Mouse (Mus musculus): ENCODE data around the gene Slc35e3. TPM values are rescaled to one million over a fixed set of nuclear protein-coding genes. Genes with fewer than 3 reads are reported as not detected.

Slc35e3 gene
- polyA plus RNA-seq, 1 experiment from 2014 or later, result 13.0 TPM

DNA sequence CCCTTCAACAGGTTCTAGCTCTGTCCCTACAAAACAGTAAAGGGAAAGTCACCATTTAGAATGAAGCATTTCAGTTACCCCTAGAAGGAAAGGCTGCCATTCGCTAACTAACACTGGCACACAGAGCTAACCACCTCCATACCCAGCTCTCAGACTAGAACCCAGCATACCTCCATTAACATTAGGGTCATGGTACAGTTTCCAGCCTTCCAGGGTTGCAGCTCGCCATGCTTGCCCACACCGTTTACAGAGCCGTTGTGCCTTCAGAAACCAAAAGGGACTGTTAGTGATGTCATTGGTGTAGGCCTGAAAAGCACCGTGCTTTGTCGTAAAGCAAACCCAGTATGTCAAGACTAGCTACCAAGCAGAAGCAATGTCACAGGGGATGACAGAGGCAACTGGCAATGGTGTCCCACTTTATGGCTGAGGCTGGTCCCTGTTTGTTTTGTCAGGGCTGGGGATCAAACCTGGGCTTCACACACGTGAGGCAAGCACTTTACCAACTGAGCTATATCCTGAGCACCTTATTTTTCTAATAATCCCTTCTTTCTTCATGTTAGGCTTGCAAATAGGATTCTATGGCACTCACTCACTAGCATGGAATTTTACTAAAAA lies 27.0 kb upstream of the Slc35e3 start:
- H3K4me1 ChIP-seq (ENCODE audit: control insufficient read depth, insufficient read depth, low read length), result no peaks in the 10 kb centered on the region
- no peak overlapping the region for H3K4me2 ChIP-seq (replicated peaks; ENCODE audit: low read depth, low read length)
- no peak overlapping the region for H3K27ac ChIP-seq (ENCODE audit: low read length)
- no peak overlapping the region for H3K4me3 ChIP-seq (ENCODE audit: low read depth, low read length)
- H3K27me3 ChIP-seq (ENCODE audit: control insufficient read depth, insufficient read depth, low read length), result no peaks in the 10 kb centered on the region
- WGBS, result 93% methylated on average over 7 of the region's 7 CpGs
- ATAC-seq (ENCODE audit: insufficient number of reproducible peaks, insufficient read depth, low FRiP score, low read depth), result no peak
- H3K9me3 ChIP-seq (ENCODE audit: control insufficient read depth, low read depth, low read length), result no peaks in the 10 kb centered on the region
- no peak overlapping the region for H3K9ac ChIP-seq (replicated peaks; ENCODE audit: low read depth, low read length)
- H3K36me3 ChIP-seq (ENCODE audit: control insufficient read depth, insufficient read depth, low read length), result peaks cover 71% of the 10 kb centered on the region

DNA sequence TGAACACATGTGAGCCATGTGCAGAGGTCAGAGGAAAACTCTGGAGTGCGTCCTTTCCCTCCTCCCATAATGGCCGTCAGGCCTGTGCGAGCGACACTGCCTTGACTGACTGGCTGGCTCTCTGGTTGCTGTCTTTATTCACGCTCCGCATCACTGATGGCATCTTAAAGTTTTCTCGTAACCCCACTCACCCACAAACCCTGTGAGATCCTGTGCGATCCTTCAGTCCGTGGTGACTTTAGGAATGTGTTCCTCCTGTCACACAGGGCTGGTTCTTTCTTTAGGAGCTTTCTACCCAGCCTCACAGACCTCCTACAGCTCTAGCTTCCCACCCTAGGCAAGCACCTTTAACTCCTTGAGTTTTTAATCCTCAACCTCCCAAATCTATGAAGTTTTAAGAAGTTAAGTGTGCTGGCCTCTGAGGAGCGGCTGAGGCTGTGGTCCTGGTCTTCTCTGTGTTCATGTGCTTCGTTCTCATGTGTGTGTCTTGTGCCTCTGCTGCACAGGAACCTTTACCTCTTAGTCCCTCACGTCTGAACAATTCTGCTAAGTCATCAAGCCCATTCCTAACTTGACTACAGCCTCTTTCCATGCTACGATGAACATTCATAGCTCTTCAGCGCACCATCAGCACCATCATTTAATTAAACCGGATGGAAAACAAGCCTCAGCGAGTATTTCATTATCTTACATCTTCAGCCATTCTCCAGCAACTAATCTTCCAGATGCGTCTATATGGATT lies 26.4 kb upstream of the Slc35e3 start:
- Histone ChIP-seq H3K4me3 (ENCODE audit: low read depth, low read length) (no peak overlapping the region), H3K9me3 (ENCODE audit: control insufficient read depth, low read depth, low read length) (no peaks in the 10 kb centered on the region), H3K4me2 (replicated peaks; ENCODE audit: low read depth, low read length) (no peak overlapping the region), H3K36me3 (ENCODE audit: control insufficient read depth, insufficient read depth, low read length) (peaks cover 69% of the 10 kb centered on the region), H3K27me3 (ENCODE audit: control insufficient read depth, insufficient read depth, low read length) (no peaks in the 10 kb centered on the region), H3K4me1 (ENCODE audit: control insufficient read depth, insufficient read depth, low read length) (no peaks in the 10 kb centered on the region), H3K27ac (ENCODE audit: low read length) (no peak overlapping the region), H3K9ac (replicated peaks; ENCODE audit: low read depth, low read length) (no peak overlapping the region)
- no peak for ATAC-seq (ENCODE audit: insufficient number of reproducible peaks, insufficient read depth, low FRiP score, low read depth)
- WGBS, result 95% methylated on average over 17 of the region's 17 CpGs

DNA sequence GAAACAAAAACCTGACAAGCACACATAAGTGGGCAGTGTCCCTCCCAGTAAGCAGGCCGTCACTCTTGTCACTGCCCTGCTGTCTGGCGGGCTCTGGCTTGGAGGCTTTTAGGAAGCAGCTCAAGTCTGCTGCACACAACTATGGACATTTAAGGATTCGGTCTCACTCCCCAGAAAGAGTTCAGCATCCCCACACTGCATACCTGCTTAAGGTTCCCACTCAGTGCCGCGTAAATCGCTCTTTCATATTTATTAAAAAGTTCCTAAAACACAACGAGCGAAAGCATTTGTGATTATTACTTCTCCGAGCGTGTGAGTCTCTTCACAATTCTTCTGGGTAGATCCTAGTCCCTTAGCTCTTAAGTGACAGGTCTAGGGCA lies 25.0 kb upstream of the Slc35e3 start:
- no peak overlapping the region for H3K27ac ChIP-seq (ENCODE audit: low read length)
- no peak for ATAC-seq (ENCODE audit: insufficient number of reproducible peaks, insufficient read depth, low FRiP score, low read depth)
- no peak overlapping the region for H3K4me3 ChIP-seq (ENCODE audit: low read depth, low read length)
- no peaks in the 10 kb centered on the region for H3K27me3 ChIP-seq (ENCODE audit: control insufficient read depth, insufficient read depth, low read length)
- 94% methylated on average over 10 of the region's 10 CpGs for WGBS
- no peaks in the 10 kb centered on the region for H3K4me1 ChIP-seq (ENCODE audit: control insufficient read depth, insufficient read depth, low read length)
- peaks cover 68% of the 10 kb centered on the region for H3K36me3 ChIP-seq (ENCODE audit: control insufficient read depth, insufficient read depth, low read length)
- no peaks in the 10 kb centered on the region for H3K9me3 ChIP-seq (ENCODE audit: control insufficient read depth, low read depth, low read length)
- no peak overlapping the region for H3K9ac ChIP-seq (replicated peaks; ENCODE audit: low read depth, low read length)
- no peak overlapping the region for H3K4me2 ChIP-seq (replicated peaks; ENCODE audit: low read depth, low read length)

DNA sequence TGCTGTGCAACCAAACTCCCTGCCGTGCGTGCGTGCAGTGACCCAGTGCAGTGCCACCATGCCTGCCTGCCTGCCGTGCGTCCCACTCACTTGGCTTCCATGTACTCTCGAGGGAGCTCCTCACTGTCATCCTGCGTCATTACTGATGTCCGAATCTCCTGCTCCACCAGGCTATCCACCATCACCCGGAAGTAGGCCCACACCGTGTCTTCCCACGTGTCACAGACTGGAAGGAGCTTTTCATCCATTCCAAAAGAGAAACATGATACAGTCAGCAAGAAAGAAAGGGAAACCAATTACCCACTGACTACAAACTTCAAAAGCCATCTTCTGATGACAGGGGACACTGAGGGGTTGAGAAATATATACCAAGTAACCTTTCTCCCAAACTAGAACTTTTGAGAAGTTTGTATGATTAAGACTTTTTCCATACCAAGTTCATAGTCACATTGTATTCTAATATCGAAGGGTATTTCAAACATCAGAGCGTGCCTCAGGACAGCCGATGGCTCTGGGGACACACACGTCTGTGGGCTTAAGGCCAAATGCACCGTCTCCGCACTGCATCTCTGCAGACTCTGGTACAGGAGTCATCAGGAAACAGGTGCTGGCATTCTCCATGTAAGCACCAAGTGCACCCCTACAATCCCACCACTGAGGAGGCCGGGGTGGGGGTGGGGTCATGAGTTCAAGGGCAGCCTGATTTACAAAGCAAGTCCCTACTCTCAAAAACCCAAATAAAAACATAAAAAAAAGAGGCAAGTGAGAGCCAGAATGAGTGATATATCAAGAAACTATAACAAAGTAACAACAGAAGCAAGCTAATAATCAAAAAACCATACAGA lies 24.3 kb upstream of the Slc35e3 start:
- Histone ChIP-seq H3K27me3 (ENCODE audit: control insufficient read depth, insufficient read depth, low read length) (no peaks in the 10 kb centered on the region), H3K9ac (replicated peaks; ENCODE audit: low read depth, low read length) (no peak overlapping the region), H3K4me1 (ENCODE audit: control insufficient read depth, insufficient read depth, low read length) (no peaks in the 10 kb centered on the region), H3K9me3 (ENCODE audit: control insufficient read depth, low read depth, low read length) (no peaks in the 10 kb centered on the region), H3K4me3 (ENCODE audit: low read depth, low read length) (no peak overlapping the region), H3K36me3 (ENCODE audit: control insufficient read depth, insufficient read depth, low read length) (peaks cover 68% of the 10 kb centered on the region), H3K4me2 (replicated peaks; ENCODE audit: low read depth, low read length) (no peak overlapping the region), H3K27ac (ENCODE audit: low read length) (no peak overlapping the region)
- 94% methylated on average over 18 of the region's 18 CpGs for WGBS
- no peak for ATAC-seq (ENCODE audit: insufficient number of reproducible peaks, insufficient read depth, low FRiP score, low read depth)

DNA sequence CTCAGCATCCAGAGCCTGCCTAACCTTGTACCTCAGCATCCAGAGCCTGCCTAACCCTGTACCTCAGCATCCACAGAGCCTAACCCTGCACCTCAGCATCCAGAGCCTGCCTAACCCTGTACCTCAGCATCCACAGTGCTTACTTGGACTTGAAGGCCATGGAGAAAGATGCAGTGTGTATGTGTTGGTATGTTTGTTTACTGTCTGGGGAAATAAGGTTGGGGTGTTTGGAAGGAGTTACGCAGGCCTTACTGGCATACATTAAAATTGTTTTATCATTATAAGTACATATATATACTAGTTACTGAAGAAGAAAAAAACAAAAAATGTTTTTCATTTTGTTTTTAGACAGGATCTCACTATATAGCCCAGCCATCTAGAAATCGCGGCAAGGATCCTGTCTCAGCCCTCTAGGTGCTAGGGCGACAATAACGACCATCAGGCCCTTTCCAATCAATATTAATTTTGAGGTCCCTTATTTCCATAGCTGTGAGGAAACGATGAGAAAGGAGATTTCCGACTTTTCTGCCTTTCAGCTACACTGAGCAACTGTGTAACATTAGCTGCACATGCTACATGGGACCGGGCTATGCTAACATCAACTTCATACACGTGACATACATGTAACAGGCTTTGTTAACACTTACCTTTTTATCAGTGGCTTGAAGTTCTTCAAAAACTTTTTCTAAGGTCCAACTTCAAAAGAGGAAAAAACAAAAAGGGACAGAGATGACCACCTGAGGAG lies 23.5 kb upstream of the Slc35e3 start:
- Histone ChIP-seq H3K4me3 (ENCODE audit: low read depth, low read length) (no peak overlapping the region), H3K27me3 (ENCODE audit: control insufficient read depth, insufficient read depth, low read length) (no peaks in the 10 kb centered on the region), H3K9me3 (ENCODE audit: control insufficient read depth, low read depth, low read length) (no peaks in the 10 kb centered on the region), H3K4me1 (ENCODE audit: control insufficient read depth, insufficient read depth, low read length) (no peaks in the 10 kb centered on the region), H3K36me3 (ENCODE audit: control insufficient read depth, insufficient read depth, low read length) (peaks cover 68% of the 10 kb centered on the region), H3K27ac (ENCODE audit: low read length) (no peak overlapping the region), H3K4me2 (replicated peaks; ENCODE audit: low read depth, low read length) (no peak overlapping the region), H3K9ac (replicated peaks; ENCODE audit: low read depth, low read length) (no peak overlapping the region)
- WGBS, result 93% methylated on average over 9 of the region's 9 CpGs
- ATAC-seq (ENCODE audit: insufficient number of reproducible peaks, insufficient read depth, low FRiP score, low read depth), result no peak

DNA sequence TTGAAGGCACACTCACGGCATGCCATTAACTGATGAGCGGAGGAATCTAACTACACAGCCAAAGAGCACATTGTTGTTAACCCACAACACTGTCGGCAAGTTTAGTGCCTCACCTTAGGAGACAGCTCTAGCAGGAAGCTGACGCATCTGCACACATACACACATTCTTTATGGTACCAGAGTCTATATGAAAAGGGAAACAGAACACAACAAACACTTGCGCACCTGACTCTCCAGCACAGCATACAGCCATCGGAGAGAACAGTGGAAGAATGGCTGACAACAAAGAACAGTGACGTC lies 21.9 kb upstream of the Slc35e3 start:
- 93% methylated on average over 7 of the region's 7 CpGs for WGBS
- Histone ChIP-seq H3K4me2 (replicated peaks; ENCODE audit: low read depth, low read length) (no peak overlapping the region), H3K9ac (replicated peaks; ENCODE audit: low read depth, low read length) (no peak overlapping the region), H3K27ac (ENCODE audit: low read length) (no peak overlapping the region), H3K36me3 (ENCODE audit: control insufficient read depth, insufficient read depth, low read length) (peaks cover 66% of the 10 kb centered on the region), H3K4me1 (ENCODE audit: control insufficient read depth, insufficient read depth, low read length) (no peaks in the 10 kb centered on the region), H3K27me3 (ENCODE audit: control insufficient read depth, insufficient read depth, low read length) (no peaks in the 10 kb centered on the region), H3K4me3 (ENCODE audit: low read depth, low read length) (no peak overlapping the region), H3K9me3 (ENCODE audit: control insufficient read depth, low read depth, low read length) (no peaks in the 10 kb centered on the region)
- no peak for ATAC-seq (ENCODE audit: insufficient number of reproducible peaks, insufficient read depth, low FRiP score, low read depth)

DNA sequence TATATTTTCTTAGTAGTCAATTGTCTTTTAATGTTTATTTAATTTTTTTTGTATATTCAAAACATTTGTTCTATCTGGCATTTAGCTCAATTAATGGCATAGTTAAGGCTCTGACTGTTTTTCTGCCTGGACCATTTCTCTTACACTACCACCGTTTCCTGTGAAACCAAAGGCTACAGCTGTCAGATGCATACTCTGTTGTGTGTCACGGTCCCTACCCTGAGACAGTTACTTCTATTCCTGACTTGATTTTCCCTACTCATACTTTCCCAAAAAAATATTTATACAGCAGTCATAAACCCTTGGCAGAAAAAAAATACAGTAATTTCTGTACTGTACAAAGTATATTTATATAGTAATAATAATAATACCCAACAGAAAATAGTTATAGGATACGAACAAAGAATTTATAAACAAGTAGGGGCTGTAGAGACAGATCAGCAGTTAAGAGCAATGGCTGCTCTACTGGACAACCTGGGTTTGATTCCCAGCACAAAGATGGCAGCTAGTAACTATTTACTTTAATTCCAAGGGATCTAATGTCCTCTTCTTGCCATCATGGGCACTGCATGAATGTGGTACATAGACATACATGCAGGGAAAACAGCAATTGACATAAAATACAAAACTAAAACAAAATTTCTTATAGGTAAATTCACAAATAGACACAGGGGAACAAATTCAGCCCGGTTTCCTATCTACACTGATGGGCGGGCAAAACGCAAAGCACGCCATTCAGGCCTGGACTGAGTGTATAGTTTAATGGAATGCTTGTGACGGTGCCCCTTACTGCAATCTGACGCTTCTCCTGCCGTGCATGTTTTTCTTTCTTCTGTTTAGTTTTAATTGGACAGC lies 21.3 kb upstream of the Slc35e3 start:
- Histone ChIP-seq H3K27me3 (ENCODE audit: control insufficient read depth, insufficient read depth, low read length) (no peaks in the 10 kb centered on the region), H3K9ac (replicated peaks; ENCODE audit: low read depth, low read length) (no peak overlapping the region), H3K27ac (ENCODE audit: low read length) (no peak overlapping the region), H3K4me2 (replicated peaks; ENCODE audit: low read depth, low read length) (no peak overlapping the region), H3K4me1 (ENCODE audit: control insufficient read depth, insufficient read depth, low read length) (no peaks in the 10 kb centered on the region), H3K9me3 (ENCODE audit: control insufficient read depth, low read depth, low read length) (no peaks in the 10 kb centered on the region), H3K36me3 (ENCODE audit: control insufficient read depth, insufficient read depth, low read length) (peaks cover 65% of the 10 kb centered on the region), H3K4me3 (ENCODE audit: low read depth, low read length) (no peak overlapping the region)
- 86% methylated on average over 10 of the region's 10 CpGs for WGBS
- no peak for ATAC-seq (ENCODE audit: insufficient number of reproducible peaks, insufficient read depth, low FRiP score, low read depth)

DNA sequence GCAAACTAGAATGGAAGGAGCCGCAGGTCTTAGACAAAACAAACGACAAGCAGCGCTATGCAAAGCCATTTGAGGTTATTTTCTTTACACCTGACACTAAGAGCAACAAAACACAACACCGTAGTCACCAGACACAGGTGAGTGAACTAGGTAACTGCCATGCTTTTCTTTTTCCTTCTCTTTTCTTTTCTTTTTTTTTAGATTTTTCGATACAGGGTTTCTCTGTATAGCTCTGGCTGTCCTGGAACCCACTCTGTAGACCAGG lies 20.7 kb upstream of the Slc35e3 start:
- Histone ChIP-seq H3K9ac (replicated peaks; ENCODE audit: low read depth, low read length) (no peak overlapping the region), H3K36me3 (ENCODE audit: control insufficient read depth, insufficient read depth, low read length) (peaks cover 67% of the 10 kb centered on the region), H3K9me3 (ENCODE audit: control insufficient read depth, low read depth, low read length) (no peaks in the 10 kb centered on the region), H3K27ac (ENCODE audit: low read length) (no peak overlapping the region), H3K27me3 (ENCODE audit: control insufficient read depth, insufficient read depth, low read length) (no peaks in the 10 kb centered on the region), H3K4me3 (ENCODE audit: low read depth, low read length) (no peak overlapping the region), H3K4me1 (ENCODE audit: control insufficient read depth, insufficient read depth, low read length) (no peaks in the 10 kb centered on the region), H3K4me2 (replicated peaks; ENCODE audit: low read depth, low read length) (no peak overlapping the region)
- ATAC-seq (ENCODE audit: insufficient number of reproducible peaks, insufficient read depth, low FRiP score, low read depth), result no peak
- 96% methylated on average over 5 of the region's 5 CpGs for WGBS

Data from stomach, embryonic 14.5 days (tissue).